Mouse (Mus musculus): ENCODE data around the gene Scn4a. TPM values are rescaled to one million over a fixed set of nuclear protein-coding genes. Genes with fewer than 3 reads are reported as not detected.
A peak's percentile ranks its signal among the peaks of the same experiment; 100 is the strongest.

The Scn4a gene
- polyA plus RNA-seq, 1 experiment: not detected

GRCm38 (mm10) chr11:106365366-106365765 lies 12.3 kb upstream of the Scn4a start, which contains the start of gene Prr29:
TSS of gene Prr29 (plus strand) at chr11:106365472.
- Histone ChIP-seq H3K4me3 (replicated peaks) (peak within 1 kb of the TSS; percentile 60), H3K4me1 (peaks cover 25% of the 10 kb centered on the region), H3K9me3 (peaks cover 13% of the 10 kb centered on the region), H3K36me3 (replicated peaks; ENCODE audit: low read length) (no peaks in the 10 kb centered on the region), H3K27me3 (replicated peaks) (peaks cover 63% of the 10 kb centered on the region)
- TF ChIP-seq GATA1 (IDR thresholded peaks at IDR 0.05; ENCODE audit: borderline replicate concordance, low read length): no peak
- TF ChIP-seq FLI1 (IDR thresholded peaks at IDR 0.05; ENCODE audit: low read length): no peak

- peaks cover 25% of the 10 kb centered on the region for H3K4me1 ChIP-seq
- no peak for TF ChIP-seq FLI1 (IDR thresholded peaks at IDR 0.05; ENCODE audit: low read length)
- no peak for TF ChIP-seq GATA1 (IDR thresholded peaks at IDR 0.05; ENCODE audit: borderline replicate concordance, low read length)
- H3K36me3 ChIP-seq (replicated peaks; ENCODE audit: low read length): no peaks in the 10 kb centered on the region
- peaks cover 66% of the 10 kb centered on the region for H3K27me3 ChIP-seq (replicated peaks)
- peaks cover 13% of the 10 kb centered on the region for H3K9me3 ChIP-seq
- H3K4me3 ChIP-seq (replicated peaks): no peak overlapping the region
Measured at GRCm38 (mm10) chr11:106364712-106365111, 11.6 kb upstream of the Scn4a start.

- no peaks in the 10 kb centered on the region for H3K36me3 ChIP-seq (replicated peaks; ENCODE audit: low read length)
- TF ChIP-seq FLI1 (IDR thresholded peaks at IDR 0.05; ENCODE audit: low read length) (no peak), GATA1 (IDR thresholded peaks at IDR 0.05; ENCODE audit: borderline replicate concordance, low read length) (no peak)
- peaks cover 23% of the 10 kb centered on the region for H3K4me1 ChIP-seq
Measured at GRCm38 (mm10) chr11:106359350-106359749, 6.3 kb upstream of the Scn4a start.

GRCm38 (mm10) chr11:106355382-106356128 lies 2.5 kb upstream of the Scn4a start:
- H3K27me3 ChIP-seq (replicated peaks): peaks cover 78% of the 10 kb centered on the region
- no peaks in the 10 kb centered on the region for H3K36me3 ChIP-seq (replicated peaks; ENCODE audit: low read length)
- H3K9me3 ChIP-seq: no peaks in the 10 kb centered on the region
- TF ChIP-seq GATA1 (IDR thresholded peaks at IDR 0.05; ENCODE audit: borderline replicate concordance, low read length): no peak
- TF ChIP-seq FLI1 (IDR thresholded peaks at IDR 0.05; ENCODE audit: low read length): no peak
- peaks cover 39% of the 10 kb centered on the region for H3K4me1 ChIP-seq
- H3K4me3 ChIP-seq (replicated peaks): peak overlapping the region; percentile 38

More at GRCm38 (mm10) chr11:106359350-106359749, 6.3 kb upstream of the Scn4a start:
- Histone ChIP-seq H3K27me3 (replicated peaks) (peaks cover 79% of the 10 kb centered on the region), H3K9me3 (no peaks in the 10 kb centered on the region), H3K4me3 (replicated peaks) (no peak overlapping the region)

- Histone ChIP-seq H3K36me3 (replicated peaks; ENCODE audit: low read length) (no peaks in the 10 kb centered on the region), H3K27me3 (replicated peaks) (peaks cover 84% of the 10 kb centered on the region), H3K4me1 (peaks cover 37% of the 10 kb centered on the region), H3K9me3 (no peaks in the 10 kb centered on the region), H3K4me3 (replicated peaks) (no peak overlapping the region)
- no peak for TF ChIP-seq GATA1 (IDR thresholded peaks at IDR 0.05; ENCODE audit: borderline replicate concordance, low read length)
- TF ChIP-seq FLI1 (IDR thresholded peaks at IDR 0.05; ENCODE audit: low read length): no peak
Measured at GRCm38 (mm10) chr11:106354181-106354580, 1.1 kb upstream of the Scn4a start.

GRCm38 (mm10) chr11:106351941-106352340 lies 1.1 kb downstream of the Scn4a start:
- peaks cover 85% of the 10 kb centered on the region for H3K27me3 ChIP-seq (replicated peaks)
- no peaks in the 10 kb centered on the region for H3K36me3 ChIP-seq (replicated peaks; ENCODE audit: low read length)
- H3K4me1 ChIP-seq: peaks cover 31% of the 10 kb centered on the region
- TF ChIP-seq GATA1 (IDR thresholded peaks at IDR 0.05; ENCODE audit: borderline replicate concordance, low read length): no peak
- TF ChIP-seq FLI1 (IDR thresholded peaks at IDR 0.05; ENCODE audit: low read length): no peak
- no peaks in the 10 kb centered on the region for H3K9me3 ChIP-seq
- no peak overlapping the region for H3K4me3 ChIP-seq (replicated peaks)

GRCm38 (mm10) chr11:106351253-106351652 lies 1.8 kb downstream of the Scn4a start:
- TF ChIP-seq FLI1 (IDR thresholded peaks at IDR 0.05; ENCODE audit: low read length) (no peak), GATA1 (IDR thresholded peaks at IDR 0.05; ENCODE audit: borderline replicate concordance, low read length) (no peak)
- H3K27me3 ChIP-seq (replicated peaks): peaks cover 88% of the 10 kb centered on the region
- H3K4me1 ChIP-seq: peaks cover 31% of the 10 kb centered on the region
- no peaks in the 10 kb centered on the region for H3K9me3 ChIP-seq
- H3K36me3 ChIP-seq (replicated peaks; ENCODE audit: low read length): no peaks in the 10 kb centered on the region
- H3K4me3 ChIP-seq (replicated peaks): no peak overlapping the region

- no peak overlapping the region for H3K4me3 ChIP-seq (replicated peaks)
- H3K36me3 ChIP-seq (replicated peaks; ENCODE audit: low read length): no peaks in the 10 kb centered on the region
- no peak for TF ChIP-seq GATA1 (IDR thresholded peaks at IDR 0.05; ENCODE audit: borderline replicate concordance, low read length)
- TF ChIP-seq FLI1 (IDR thresholded peaks at IDR 0.05; ENCODE audit: low read length): no peak
- H3K9me3 ChIP-seq: no peaks in the 10 kb centered on the region
- H3K4me1 ChIP-seq: peaks cover 30% of the 10 kb centered on the region
- peaks cover 86% of the 10 kb centered on the region for H3K27me3 ChIP-seq (replicated peaks)
Measured at GRCm38 (mm10) chr11:106350853-106351252, 2.2 kb downstream of the Scn4a start.

GRCm38 (mm10) chr11:106349772-106350171 lies 3.3 kb downstream of the Scn4a start:
- Histone ChIP-seq H3K27me3 (replicated peaks) (peaks cover 86% of the 10 kb centered on the region), H3K4me1 (peaks cover 19% of the 10 kb centered on the region; the same call in 1 of the 2 replicates), H3K4me3 (replicated peaks) (no peak overlapping the region), H3K36me3 (replicated peaks; ENCODE audit: low read length) (no peaks in the 10 kb centered on the region), H3K9me3 (no peaks in the 10 kb centered on the region)
- TF ChIP-seq GATA1 (IDR thresholded peaks at IDR 0.05; ENCODE audit: borderline replicate concordance, low read length) (no peak), FLI1 (IDR thresholded peaks at IDR 0.05; ENCODE audit: low read length) (no peak)

GRCm38 (mm10) chr11:106344910-106345309 lies 8.2 kb downstream of the Scn4a start:
- Histone ChIP-seq H3K9me3 (no peaks in the 10 kb centered on the region), H3K4me1 (peaks cover 6% of the 10 kb centered on the region), H3K27me3 (replicated peaks) (peaks cover 77% of the 10 kb centered on the region), H3K4me3 (replicated peaks) (no peak overlapping the region), H3K36me3 (replicated peaks; ENCODE audit: low read length) (no peaks in the 10 kb centered on the region)
- TF ChIP-seq FLI1 (IDR thresholded peaks at IDR 0.05; ENCODE audit: low read length) (no peak), GATA1 (IDR thresholded peaks at IDR 0.05; ENCODE audit: borderline replicate concordance, low read length) (no peak)

Measured in megakaryocyte, embryonic 14.5 days (primary cell).